Mouse (Mus musculus) urinary bladder, postnatal 25 days (tissue): ENCODE results near the gene Slc13a2.

Source experiments
- DNase-seq: peaks from one replicate; pipeline ENCODE4 v3.0.0; 2022; ENCODE audit warnings: low spot score

The Slc13a2 gene

DNA sequence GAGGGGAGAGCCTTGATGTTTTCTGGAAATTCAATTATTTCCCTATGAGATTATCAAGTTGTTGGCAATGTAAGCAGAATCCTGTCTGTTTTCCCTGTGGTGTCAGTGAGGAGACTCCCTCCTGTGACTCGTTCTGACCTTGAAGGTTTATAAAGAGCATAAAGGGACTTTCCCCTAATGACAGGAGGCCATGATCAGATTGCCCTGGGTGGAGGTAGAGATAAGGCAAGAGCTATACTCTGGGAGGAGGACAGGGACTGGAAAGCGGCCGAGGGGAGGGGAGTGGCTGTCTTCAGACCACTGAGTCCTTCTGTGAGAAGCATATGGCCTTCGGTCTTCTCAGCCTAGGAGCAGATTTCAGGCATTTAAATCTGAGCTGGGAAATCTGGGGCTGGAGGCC is 12.0 kb upstream of the Slc13a2 start:
- DNase-seq = no peak

DNA sequence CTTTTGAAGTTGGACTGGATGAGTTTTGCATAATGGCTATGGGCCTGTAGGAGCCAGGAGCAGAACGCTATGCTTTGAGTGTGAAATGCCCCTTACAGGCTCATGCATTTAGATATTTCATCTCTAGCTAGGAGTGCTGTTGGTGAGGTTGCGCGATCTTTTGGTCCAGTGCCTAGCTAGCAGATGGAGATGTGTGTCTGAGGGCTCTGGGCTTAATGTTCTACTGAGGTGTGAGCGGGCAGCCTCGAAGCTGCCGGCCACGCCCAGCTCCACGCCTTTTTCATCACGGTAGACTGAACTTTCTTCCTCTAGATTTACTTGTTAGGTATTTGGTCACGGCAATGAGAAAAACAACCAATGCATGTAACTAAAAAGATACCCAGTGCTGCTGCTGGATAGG is 9.2 kb upstream of the Slc13a2 start:
- no peak for DNase-seq

DNA sequence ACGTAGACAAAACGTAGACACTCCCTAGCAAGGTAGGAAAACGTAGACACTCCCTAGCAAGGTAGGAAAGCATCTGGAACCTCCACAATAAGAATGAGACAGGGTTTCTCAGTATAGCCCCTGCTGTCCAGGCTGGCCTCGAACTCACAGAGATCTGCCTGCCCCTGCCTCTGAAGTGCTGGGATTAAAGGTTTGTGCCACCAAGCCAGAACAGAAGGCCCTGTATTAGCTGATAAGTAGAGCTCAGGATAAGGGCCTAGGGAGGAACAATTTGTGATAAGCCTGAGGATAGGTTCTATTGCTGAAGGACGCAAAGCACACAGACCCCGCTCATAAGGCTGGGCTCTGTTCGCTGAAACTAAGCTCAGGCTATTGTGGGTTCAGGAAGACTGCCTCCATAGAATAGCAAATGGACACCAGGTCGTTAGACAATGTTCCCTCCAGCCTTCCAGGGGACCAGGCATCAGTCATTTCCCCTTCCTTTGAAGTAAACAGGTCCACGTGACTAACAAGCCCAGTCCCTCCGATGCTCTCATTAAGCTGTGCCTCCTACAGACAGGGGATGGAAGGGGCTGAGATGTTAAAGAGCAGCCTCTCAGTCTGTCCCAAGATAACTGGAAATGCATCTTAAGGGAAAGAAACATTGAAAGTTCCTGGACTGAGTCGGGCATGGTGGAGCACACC is 8.3 kb upstream of the Slc13a2 start:
- DNase-seq = no peak

- DNase-seq = no peak
Measured at GRCm38 (mm10) chr11:78428309-78428708, 6.3 kb upstream of the Slc13a2 start.

DNA sequence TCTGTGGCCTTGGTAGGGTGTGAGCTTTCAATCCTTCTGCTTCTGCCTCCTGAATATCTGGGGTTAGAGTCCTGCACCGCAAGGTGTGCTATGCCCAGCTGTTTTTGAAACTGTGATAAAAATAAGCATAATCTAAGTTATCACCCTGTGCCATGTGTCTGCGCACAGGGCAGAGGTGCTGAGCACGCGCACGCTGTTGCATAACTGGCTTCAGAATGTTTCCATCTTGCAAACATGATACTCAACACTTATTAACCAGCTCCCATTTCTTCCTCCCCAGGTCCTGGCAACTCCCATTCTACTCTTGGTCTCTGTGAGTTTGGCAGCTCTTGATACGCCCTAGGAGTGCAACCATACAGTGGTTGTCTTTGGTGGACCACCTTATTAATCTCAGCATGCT is 5.6 kb upstream of the Slc13a2 start:
- no peak for DNase-seq

DNA sequence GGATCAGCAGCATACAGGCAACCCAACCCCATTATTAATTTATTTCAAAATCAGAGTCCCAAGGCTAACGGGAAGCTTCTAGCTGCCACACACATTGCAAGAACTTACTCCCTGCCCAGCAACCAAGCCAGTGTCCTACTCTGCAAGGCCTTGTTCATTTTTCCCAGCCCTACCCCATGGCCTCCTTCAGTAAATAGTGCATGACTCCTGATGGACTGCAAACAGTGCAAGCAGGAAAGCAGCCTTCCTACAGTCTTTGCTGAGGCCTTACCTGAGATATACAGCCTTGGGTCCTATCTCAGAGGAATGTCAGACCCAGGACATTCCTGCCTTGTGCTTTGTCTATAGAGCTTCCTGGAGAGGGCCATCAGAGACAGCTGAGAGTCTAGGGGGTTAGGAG is 3.6 kb upstream of the Slc13a2 start:
- DNase-seq = no peak

DNA sequence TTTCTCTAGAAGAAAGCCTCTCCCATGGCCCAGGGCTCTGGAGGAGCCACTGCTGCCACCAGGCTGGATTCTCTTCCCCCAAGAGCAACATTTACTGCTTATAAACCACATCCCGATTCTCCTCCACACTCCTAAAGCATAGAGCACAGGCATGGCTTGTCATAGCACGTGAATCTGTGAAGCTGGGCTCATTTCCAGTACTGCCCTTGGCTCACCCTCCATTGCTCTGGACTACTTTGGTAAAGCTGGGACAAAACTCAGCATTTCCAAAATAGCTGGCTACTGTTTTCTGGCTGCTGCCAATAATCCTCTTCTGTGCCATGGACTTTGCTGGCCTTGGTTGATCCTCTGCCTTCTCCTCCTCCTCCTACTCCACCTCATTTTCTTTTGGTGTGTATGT is 2.3 kb upstream of the Slc13a2 start:
- DNase-seq = no peak

DNA sequence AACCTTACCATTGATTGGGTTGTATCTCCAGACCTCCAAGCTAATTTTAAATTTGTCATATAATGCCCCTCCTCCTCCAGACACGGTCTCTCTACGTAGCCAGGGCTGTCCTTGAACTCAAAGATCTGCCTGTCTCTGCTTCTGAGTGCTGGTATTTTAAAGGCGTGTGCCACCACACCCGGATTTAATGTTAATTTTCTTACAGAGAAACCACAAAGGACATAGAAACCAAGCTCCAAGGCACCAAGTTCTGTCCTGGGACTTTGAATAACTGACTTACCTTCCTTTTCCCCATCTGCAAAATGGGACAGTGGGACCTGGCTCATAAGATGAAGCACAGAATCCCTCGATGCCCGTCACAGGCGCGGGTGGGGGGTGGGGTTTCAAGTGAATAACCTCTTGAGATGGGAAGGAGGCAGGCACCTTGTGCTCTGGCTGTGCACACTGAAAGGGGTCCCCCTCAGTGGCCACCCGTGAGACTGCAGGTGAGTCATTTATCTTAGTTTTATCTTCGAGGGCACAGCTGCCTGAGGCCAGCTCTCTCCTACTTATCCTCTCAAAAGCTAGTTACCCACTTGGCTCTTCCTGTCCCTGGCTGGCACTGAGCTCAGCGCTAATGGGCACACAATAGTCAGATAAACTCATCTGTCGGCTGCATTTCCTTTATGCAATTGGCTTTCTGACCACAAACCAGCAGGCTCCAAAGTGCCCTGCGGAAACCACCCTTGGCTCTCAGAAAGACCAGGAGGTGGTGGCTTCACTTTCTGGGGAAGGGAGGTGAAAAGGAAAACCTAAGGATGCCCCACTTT is 612 bp downstream of the Slc13a2 start:
- DNase-seq = no peak

GRCm38 (mm10) chr11:78420263-78420889 is 1.6 kb downstream of the Slc13a2 start:
- DNase-seq = no peak

GRCm38 (mm10) chr11:78416854-78417253 is 5.2 kb downstream of the Slc13a2 start:
- DNase-seq = no peak

- no peak for DNase-seq
Measured at GRCm38 (mm10) chr11:78412861-78413260, 9.2 kb downstream of the Slc13a2 start.

DNA sequence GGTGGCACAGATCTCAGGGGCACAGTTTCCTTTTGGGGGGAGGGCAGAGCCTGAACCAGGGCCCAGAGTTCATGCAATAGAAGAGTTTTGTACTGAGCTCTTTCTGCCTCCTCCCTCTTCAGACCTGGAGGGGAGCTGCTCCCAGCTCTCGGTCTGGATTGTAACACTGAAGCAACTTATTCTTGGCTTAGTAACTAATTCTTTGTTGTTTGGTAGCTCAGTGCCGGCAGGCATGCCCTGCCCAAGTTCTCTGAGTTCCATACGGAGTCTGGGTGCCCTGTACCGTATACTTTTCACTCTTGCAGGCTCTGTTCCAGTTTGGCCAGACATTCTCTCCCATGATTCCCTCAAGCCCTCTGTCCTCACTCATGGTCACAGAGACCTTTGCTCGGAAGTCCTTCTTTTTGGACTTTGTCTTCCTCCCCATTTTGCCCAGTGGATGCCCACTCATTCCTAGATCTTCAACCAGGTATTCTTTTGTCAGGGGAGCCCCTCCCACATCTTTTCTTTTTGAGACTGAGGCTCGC is 9.6 kb downstream of the Slc13a2 start:
- no peak for DNase-seq

GRCm38 (mm10) chr11:78411606-78412323 is 10.3 kb downstream of the Slc13a2 start:
- no peak for DNase-seq

- DNase-seq = no peak
Measured at GRCm38 (mm10) chr11:78408256-78409240, 13.5 kb downstream of the Slc13a2 start.

GRCm38 (mm10) chr11:78402062-78402461 is 20.0 kb downstream of the Slc13a2 start:
- no peak for DNase-seq

DNA sequence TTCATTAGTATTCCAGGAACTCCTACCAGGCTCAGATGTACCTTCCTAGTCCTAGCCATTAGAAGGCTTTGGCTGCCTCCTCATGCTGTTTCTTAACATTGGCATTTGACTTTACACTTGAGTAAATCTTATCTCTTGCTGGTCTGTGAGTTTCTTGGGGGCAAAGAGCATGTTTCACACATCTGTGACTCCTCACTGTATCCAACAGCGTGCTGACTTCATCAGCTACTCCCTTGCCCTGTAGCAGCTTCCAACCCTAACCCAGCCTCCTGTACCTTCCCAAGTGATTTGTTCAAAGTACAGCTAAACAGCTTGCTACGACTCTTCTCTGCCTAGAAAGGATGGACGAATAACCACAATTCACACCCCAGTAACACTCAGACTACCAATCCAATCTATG is 20.5 kb downstream of the Slc13a2 start:
- DNase-seq = no peak

- no peak for DNase-seq
Measured at GRCm38 (mm10) chr11:78400936-78401335, 21.1 kb downstream of the Slc13a2 start.

DNA sequence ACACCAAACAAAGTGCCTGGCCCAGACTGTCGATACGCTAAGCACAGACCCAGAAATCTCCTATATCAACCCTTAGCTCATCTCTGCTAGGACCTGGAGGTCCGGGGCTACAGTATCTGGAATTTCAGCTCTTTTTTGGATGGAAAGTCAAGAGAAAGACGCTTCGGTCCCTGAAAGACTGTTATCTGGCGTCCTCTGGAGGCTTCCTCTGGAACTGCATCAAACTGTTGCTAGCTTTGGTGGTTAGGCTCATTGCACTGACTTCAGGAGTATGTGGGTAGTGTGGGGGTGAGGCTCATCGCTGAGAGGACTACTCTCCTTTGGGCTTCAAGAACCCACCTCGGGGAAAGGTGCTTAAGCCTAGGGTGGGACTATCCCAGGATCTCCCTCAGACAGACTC is 22.3 kb downstream of the Slc13a2 start:
- peak; percentile 62 for DNase-seq

- no peak for DNase-seq
Measured at GRCm38 (mm10) chr11:78398212-78398611, 23.8 kb downstream of the Slc13a2 start.

DNA sequence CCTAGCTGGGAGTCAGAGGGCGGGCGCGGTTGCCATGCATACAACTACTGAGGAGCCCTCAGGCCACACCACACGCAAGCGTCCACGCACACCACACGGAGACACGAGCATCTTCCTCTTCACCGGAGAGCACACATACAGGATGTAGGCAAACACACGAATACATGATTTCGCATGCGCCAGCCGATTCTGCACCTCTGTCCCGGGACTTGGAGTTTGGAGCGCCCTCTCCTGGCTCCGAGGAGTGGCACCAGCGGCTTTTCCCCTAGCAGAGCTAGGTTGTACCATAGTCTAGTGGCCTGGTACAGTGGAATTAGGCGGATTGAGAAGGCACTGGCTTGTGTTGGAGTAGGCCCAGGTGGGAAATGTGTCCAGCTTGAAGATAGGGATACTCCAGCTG is 24.6 kb downstream of the Slc13a2 start:
- peak; percentile 68 for DNase-seq

DNA sequence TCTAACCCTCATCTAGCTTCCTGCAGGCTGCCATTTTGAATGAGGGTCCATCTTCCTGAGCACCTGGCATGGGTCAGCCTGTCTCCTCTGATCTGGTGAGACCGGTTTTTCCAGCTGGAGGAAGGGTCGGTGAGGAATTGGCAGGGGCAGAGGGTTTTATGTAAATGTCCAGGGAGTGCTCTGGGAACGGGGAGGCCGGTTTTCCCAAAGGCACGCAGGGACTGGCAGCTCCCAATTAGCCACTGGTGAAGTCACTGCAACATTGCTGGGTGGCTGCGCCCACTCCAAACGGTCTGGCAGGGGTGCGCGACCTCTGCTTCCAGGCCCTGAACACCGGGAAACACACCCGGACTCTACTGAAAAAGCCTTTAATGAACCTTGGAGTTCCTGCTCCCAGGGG is 25.1 kb downstream of the Slc13a2 start:
- DNase-seq = no peak
